Mouse (Mus musculus) kidney, embryonic 16.5 days (tissue): Measurements from ENCODE around the gene Itih4. TPM values are rescaled to one million over a fixed set of nuclear protein-coding genes. Genes with fewer than 3 reads are reported as not detected.

Experiments used
- ATAC-seq: fragments of 200-750 bp; cut with Nextera tagmentation; 2 replicates; pipeline ENCODE4 v1.8.0; 2017; ENCODE audit warnings: moderate TSS enrichment; ENCODE audit not compliant: low FRiP score, low TSS enrichment
- H3K27ac ChIP-seq: fragments of 300-500 bp; sonication (generic); 2 replicates; pipeline ENCODE4 v1.5.1; 2014; ENCODE audit warnings: low read length
- H3K27me3 ChIP-seq: fragments of 300-500 bp; sonication (generic); 2 replicates; pipeline ENCODE4 v1.6.1; 2014; ENCODE audit warnings: low read length, control low read depth, mixed read lengths; ENCODE audit not compliant: insufficient read depth
- H3K36me3 ChIP-seq: fragments of 300-500 bp; sonication (generic); 2 replicates; pipeline ENCODE4 v1.6.1; 2014; ENCODE audit warnings: low read length, control low read depth, mixed read lengths; ENCODE audit not compliant: insufficient read depth
- H3K4me1 ChIP-seq: fragments of 300-500 bp; sonication (generic); 2 replicates; pipeline ENCODE4 v1.6.1; 2014; ENCODE audit warnings: low read length, control low read depth, mixed read lengths; ENCODE audit not compliant: insufficient read depth
- H3K4me2 ChIP-seq: fragments of 300-500 bp; sonication (generic); replicated peaks from 2 replicates; pipeline ENCODE4 v1.6.1; 2014; ENCODE audit warnings: low read depth, low read length
- H3K4me3 ChIP-seq: fragments of 300-500 bp; sonication (generic); 2 replicates; pipeline ENCODE4 v1.5.1; 2014; ENCODE audit warnings: mild to moderate bottlenecking, low read length
- H3K9ac ChIP-seq: fragments of 300-500 bp; sonication (generic); replicated peaks from 2 replicates; pipeline ENCODE4 v1.6.1; 2014; ENCODE audit warnings: low read length
- H3K9me3 ChIP-seq: fragments of 300-500 bp; sonication (generic); 2 replicates; pipeline ENCODE4 v1.6.1; 2016; ENCODE audit warnings: low read length, control low read depth
- WGBS: fragments of 180-500 bp; shearing (Covaris S2); extraction: QIAGEN DNeasy Blood & Tissue Kit; methylation state at CpG from one replicate; pipeline ENCODE4 v1.1.7; 2014; 5-methylcytosine and 5-hydroxymethylcytosine counted together
- polyA plus RNA-seq: library from polyadenylated mRNA; unstranded; fragments of >200 nt; fragmentation: Nextera tagmentation; extraction: Ambion mirVana; gene quantifications from 2 replicates; pipeline ENCODE4 v1.2.1, GENCODE M21; 2015

Itih4 gene
- polyA plus RNA-seq, 1 experiment from 2014 or later = 0.59 TPM

GRCm38 (mm10) chr14:30951154-30951825 lies 65.0 kb downstream of the Itih4 start, which contains the start of gene Nek4:
TSS of gene Nek4 (plus strand) at chr14:30951377.
- Histone ChIP-seq H3K9me3 (no peaks in the 10 kb centered on the region), H3K27ac (peak within 1 kb of the TSS; percentile 76; the same call in 1 of the 2 replicates), H3K4me3 (peak within 1 kb of the TSS; percentile 93), H3K36me3 (0 out of 2 replicates have a peak, but pooled peaks cover 5% of the 10 kb centered on the region), H3K27me3 (no peaks in the 10 kb centered on the region), H3K4me2 (peak within 1 kb of the TSS; percentile 85), H3K9ac (peak within 1 kb of the TSS; percentile 92), H3K4me1 (peaks cover 5% of the 10 kb centered on the region)
- peak; percentile 99 for ATAC-seq
- under 1% methylated on average over 57 of the region's 57 CpGs for WGBS

Other genes starting within 250 kb of the Itih4 start
- 19.6 and 20.3 TPM in 2 replicates for gene Rft1, start 232.1 kb upstream of the Itih4 start, polyA plus RNA-seq
- 13.6 and 14.5 TPM in 2 replicates for gene Sfmbt1, start 171.6 kb upstream of the Itih4 start, polyA plus RNA-seq
- 25.1 and 25.7 TPM in 2 replicates for gene Tmem110, start 60.9 kb upstream of the Itih4 start, polyA plus RNA-seq
- 4.5 and 5.3 TPM in 2 replicates for gene Mustn1, start 7.3 kb upstream of the Itih4 start, polyA plus RNA-seq
- 1.4 TPM in 2 replicates for gene Itih3, start 37.3 kb downstream of the Itih4 start, polyA plus RNA-seq
- gene Itih1, start 56.8 kb downstream of the Itih4 start, polyA plus RNA-seq = 0.45 and 0.51 TPM in 2 replicates
- gene Nek4, start 64.9 kb downstream of the Itih4 start, polyA plus RNA-seq = 15.0 and 18.9 TPM in 2 replicates
- gene Glt8d1, start 114.9 kb downstream of the Itih4 start, polyA plus RNA-seq = 68.8 and 72.7 TPM in 2 replicates
- 372 and 375 TPM in 2 replicates for gene Spcs1, start 115.2 kb downstream of the Itih4 start, polyA plus RNA-seq
- gene Pbrm1, start 132.7 kb downstream of the Itih4 start, polyA plus RNA-seq = 126 and 128 TPM in 2 replicates
- gene Gnl3, start 132.7 kb downstream of the Itih4 start, polyA plus RNA-seq = 107 and 116 TPM in 2 replicates
- gene Smim4, start 242.5 kb downstream of the Itih4 start, polyA plus RNA-seq = 105 and 109 TPM in 2 replicates
- 350 and 354 TPM in 2 replicates for gene Nt5dc2, start 244.6 kb downstream of the Itih4 start, polyA plus RNA-seq